Mouse (Mus musculus): ENCODE data around the gene Foxl2.
A peak's percentile ranks its signal among the peaks of the same experiment; 100 is the strongest.

- peak; percentile 47 for TF ChIP-seq CTCF (IDR thresholded peaks at IDR 0.05)
- no peak for TF ChIP-seq EP300 (IDR thresholded peaks at IDR 0.05)
Observed at GRCm38 (mm10) chr9:98985800-98986475, 30.9 kb downstream of the Foxl2 start, which contains the start of gene Faim.

All from lung, postnatal 0 days (tissue).